Mouse (Mus musculus): ENCODE measurements at regions not wholly inside any gene's neighbourhood (a gene's known extent, or its start where the extent isn't known, plus 50 kb on each side); places are given as distances from the start of the nearest gene placed in this dataset.
"Not testable (repeated sequence)": the region's sequence is repeated elsewhere in the genome, so short reads cannot be mapped to it uniquely, and the experiment has no call there.

DNA sequence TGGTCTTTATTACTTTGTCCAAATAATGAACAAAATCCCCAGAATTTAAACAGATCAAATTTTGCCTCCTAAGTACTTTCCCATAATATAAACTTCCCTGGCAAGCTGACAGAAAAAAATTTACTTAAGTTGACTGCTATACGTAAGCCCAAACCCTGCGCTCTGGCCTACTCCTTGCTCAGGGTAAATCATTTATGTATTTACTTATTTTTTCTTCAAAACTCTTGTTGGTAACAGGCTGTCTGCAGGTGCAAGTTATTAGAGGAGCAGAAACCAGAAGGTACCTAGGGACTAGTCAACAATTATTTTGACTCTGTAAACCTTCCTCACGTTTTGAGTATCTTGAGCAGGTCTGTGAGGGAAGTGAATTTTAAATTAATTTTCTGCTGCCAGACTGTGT is 2615.7 kb downstream of the Poteg start:
- no peak for DNase-seq

DNA sequence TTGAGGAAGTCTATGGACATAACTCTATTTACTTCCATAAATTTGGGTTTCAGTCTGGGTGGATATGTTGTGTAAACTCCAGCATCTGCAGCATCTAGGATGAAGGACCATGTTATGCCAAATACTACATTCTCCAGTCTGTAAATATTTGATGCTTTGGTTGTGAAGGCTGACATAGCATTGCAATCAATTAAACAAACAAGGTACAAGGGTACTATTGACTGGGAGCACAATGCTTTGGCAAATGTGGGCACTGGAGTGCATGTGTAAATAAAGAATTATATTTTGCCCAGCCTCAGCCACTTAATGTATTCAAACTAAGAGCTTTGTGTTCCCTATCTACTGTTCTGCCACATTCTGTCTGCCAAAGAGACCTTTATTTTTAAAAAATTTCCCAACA is 2630.3 kb downstream of the Poteg start:
- DNase-seq = no peak

DNA sequence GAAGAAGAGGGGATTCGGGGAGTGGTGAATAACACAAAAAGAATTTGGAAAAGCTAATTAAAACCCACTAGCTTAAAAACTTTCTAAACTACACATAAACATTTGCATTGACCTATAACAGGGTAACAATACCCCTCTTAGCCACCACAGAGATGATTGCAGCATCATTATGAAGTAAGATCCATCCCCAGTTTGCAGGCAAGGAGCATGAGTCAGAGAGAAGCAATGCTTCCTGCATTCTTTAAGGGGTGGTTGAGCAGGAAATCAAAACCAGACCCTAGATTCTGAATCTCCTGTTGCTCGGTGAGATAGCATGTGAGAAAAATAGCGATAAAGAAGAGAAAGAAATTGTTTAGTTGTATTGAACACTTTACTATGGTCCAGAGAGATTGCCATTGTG is 2680.3 kb downstream of the Poteg start:
- no peak for DNase-seq

DNA sequence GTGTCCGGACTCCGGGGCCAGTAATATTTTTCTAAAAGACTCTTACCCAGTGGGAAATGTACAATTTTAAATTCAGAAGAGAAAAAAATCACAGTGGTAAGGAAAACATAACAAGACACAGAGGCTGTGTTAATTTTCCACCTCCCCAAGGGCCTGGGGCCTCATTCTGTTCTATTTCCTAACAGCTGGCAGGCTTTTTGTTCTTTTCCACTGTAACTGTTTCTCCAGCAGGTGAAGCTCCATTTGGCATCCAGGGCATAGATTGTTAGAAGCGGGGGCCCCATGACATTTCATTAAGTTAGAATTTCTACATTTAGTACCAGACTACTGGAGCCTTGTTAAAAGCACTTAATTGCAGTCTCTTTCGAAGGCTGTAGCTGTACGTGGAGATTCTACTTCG is 2687.5 kb downstream of the Poteg start:
- no peak for DNase-seq

DNA sequence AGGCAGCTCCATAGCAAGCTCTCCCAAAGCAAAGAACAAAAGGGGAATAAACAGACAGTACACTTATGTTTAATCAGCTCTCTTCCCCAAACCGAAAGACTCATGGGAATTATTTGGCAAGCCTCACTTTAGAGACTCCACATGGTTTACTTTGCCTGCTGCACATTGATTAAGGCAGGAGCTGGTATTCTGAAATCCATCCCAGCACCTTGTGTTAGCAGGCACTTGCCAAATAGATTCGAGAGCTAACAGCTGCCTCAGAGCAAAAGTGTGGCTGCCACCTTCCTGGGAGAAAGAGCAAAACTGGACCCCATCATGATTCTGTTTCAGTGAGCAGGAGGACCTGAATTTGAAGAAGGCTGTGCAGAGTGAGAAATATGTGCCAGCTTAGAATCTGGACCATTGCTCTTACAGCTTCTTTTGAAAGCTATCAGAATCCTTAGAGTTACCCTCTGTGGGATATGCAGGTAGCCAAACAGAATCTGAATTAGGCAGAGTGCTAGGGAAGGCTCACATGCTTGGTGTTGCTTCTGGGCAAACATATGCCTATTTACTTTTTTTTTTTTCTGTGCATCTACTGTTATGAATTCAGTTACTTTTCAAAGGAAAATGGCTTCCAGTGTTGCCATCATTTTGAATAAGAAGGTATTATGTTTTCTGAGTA is 2703.8 kb downstream of the Poteg start:
- no peak for DNase-seq

DNA sequence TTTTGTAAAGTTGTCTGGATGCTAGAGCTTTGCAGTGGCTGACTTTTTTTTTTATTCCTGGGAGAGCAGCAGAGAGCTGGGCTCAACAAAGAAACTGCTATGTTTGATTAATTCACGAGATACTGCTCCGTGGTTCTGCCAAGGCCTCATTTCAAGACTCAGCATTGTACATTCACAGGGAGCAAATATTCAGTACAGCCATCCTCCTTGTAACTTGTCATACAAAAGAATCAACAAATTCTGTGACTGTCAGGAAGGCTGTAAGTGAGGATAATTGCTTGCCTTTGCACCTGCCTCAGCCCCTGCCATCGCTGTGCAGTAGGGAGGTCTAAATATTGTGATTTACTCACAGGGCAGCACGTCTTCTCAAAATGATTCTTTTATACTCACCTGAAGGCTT is 2705.5 kb downstream of the Poteg start:
- no peak for DNase-seq

DNA sequence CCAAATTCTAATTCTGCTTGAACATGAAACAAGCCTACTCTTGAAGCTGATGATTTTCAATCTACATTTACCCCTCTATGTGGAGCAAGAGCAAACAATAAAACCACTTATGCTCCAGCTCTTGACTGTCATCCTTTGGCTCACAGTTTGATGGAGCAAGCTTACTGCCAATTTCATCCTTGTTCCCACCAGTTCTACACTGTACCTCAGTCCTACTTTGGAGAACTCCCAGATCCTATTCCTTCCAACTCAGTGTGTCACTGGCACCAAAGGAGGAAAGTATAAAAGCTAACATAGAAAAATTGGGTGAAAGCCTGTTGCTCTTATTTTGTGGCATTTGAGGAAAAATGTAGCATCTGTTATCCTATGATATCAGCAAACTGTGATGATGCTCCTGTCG is 2724.4 kb downstream of the Poteg start:
- no peak for DNase-seq

DNA sequence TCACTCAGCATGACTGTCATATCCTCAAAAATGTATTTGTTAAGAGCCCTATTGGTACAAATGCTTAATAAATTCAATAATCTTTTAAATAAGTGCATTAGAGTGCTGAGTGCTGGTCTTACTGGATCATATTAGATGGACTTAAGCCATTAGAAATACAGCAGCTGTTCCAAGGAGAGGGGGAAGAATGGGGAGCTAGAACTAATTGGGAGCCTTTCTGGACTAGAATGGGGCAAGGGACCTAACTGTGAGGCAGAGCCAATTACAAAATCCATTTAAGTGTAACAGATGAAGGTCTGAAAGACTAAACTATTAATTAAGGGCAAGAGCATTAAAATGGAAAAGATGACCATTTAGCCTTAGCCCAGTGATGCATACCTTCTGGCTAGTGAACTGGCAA is 2755.3 kb downstream of the Poteg start:
- DNase-seq = not testable (repeated sequence)

DNA sequence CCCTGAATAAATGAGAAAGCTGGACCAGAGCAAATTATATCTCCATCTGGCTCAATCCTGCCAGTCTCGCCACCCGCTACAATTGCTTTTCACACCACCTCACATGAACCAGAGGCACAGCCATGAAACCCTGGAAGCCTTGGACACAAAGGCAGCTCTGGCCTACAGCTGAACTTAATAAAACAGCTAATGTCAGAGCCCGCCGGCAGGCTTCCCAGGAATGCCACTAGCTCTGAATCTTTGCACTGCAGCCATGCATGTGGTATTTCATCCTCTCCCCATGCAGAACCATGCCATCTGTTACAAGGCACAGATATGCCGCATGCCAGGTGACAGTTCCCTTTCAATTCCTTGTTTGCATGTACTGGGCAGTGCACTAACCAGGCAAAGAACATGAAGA is 2779.9 kb downstream of the Poteg start:
- no peak for DNase-seq

DNA sequence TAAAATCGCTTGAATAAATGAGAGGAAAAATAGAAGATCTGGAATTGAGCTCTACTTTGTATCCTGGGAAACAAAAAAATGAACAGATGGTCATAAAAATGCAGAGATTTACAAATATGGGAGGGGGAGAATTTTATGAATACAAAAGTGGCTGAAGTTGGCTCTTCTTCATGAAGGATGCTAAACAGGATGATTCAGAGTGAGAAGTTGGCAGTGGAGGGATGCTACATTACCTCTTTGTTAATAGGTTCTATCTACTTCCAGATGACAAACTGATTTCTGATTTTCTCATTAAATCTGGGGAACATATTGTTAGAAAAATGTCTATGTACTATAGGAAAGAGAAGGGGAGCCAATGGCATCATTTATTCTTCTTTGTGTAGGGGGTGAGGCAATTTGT is 2785.8 kb downstream of the Poteg start:
- DNase-seq = no peak

DNA sequence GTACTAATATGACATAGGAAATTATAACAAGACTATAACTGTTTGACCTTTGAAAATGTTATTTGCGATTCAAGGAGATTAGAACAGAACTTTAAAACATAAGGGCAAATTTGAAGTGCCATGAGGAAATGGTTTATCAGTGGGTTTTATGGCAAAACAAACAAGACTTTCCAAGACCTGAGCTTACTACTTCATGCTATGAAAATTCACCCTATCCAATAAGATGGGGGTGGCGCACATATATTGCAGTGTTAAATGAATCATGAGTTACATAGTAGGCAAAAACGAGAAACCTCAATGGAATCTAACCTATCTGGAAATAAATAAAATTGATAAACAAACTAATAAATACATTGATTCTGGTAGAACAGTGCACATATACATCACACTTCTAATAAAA is 2804.3 kb downstream of the Poteg start:
- no peak for DNase-seq

DNA sequence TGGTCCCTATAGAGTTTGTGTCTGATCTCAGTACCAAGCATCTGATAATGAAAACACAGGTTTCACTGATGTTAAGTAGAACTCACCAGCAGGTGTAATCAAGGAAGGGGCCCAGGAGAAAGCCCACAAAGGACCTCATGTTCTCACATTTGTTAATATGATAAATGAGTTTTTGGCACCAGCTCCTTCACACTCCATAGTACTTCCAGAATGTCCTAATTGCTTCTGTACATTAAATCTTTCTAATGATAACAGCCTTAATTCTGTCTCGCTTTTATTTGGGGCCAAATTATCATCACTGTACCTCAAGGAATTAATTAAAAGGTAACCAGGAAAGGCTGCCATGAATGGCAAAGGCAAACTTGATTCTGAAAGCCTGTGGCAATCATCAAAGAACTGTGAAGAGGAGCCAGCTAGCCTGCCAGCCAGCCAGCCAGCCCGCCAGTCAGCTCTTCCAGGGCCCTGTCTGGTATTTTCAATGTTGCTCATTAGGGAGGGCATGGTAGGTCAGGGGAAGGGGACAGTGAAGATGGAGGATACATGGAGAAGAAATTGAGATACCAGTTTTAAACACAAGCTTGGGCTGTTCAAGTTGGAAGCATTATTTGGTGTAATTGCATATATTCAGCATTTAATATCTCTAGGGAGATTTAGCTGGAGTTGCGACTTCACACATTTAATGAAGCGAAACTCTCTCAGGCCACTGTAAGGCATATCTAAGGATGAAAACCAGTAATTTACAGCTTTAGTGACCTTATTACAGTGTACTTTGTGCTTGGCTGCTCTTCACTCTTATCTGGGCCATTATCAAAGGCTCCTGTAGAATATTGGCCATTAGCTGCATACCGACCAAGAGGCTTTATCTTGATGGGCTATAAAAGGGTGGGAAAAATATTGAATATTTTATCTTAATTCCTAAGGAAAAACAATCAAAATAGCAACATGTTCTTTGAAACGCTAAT is 2822.8 kb downstream of the Poteg start:
- DNase-seq = no peak

DNA sequence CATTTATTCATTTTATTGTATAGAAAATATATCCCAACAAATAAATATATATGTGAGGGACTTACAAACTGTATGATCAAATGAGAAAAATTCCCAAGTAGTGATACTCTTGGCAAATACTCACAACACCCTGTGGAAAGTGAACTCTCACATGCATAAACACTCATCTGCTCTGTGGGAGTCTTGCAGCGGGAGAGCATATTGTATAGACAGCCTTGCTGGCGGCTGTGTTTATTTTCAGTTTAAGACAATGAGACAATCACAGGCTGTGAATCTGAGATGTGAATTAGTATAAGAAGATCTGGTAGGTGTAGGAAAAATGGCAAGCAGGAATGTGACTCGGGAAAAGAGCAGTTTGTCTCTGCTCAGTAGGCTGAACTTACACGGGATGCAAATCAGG is 2841.7 kb downstream of the Poteg start:
- DNase-seq = no peak

DNA sequence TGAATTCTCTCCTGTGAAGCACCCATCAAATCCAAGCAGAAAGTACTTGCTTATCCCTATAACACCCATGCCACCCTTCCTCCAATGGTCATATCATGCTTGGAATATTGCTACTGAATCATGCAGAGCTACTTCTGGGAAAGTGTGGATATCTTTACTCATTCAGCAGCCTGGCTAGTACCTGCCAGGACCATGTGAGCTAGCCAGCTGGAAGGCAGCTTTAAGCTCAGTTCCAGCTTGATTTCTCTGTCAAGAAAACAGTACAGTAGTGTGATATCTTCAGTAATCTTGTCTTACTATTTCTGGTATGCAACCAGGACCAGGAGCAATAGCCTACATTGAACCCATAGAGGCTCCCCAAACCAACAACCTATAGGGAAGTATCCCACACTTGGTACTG is 2883.7 kb downstream of the Poteg start:
- no peak for DNase-seq

DNA sequence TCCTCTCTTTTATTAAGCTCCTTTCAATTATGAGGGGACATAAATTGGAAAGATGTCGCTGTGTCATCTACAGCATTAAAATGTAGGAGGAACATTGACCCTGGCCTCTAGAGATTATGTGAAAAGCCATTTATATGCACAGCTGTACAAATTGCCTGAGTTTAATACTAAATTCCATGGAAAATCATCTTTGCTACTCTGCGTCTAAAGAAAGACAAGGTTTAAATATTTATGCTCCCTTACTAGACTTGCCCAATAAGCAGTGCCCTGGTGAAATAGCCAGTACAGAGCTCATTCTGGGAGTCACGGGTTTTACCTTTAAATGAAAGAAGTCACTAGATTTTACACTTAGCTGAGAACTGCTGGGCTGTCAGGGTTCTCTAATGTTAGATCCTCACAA is 2885.9 kb downstream of the Poteg start:
- DNase-seq = no peak

DNA sequence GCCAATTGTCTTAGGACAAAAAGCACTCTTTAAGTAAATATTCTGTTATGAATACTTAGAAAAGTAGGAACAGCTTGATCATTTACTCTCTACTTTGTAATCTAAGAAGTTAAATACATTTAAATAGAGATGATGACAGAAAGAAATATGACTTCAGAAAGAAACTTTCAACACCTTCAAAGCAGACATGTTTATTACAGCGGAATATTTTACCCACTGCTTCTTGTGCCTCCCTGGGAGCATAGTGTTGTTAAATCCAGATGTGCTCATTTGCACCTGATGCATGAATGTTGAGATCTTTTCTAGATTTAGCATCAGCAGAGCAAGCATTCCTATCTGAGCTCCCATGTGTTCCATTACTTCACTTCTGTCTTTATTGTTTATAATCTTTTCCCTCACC is 2912.0 kb downstream of the Poteg start:
- no peak for DNase-seq

DNA sequence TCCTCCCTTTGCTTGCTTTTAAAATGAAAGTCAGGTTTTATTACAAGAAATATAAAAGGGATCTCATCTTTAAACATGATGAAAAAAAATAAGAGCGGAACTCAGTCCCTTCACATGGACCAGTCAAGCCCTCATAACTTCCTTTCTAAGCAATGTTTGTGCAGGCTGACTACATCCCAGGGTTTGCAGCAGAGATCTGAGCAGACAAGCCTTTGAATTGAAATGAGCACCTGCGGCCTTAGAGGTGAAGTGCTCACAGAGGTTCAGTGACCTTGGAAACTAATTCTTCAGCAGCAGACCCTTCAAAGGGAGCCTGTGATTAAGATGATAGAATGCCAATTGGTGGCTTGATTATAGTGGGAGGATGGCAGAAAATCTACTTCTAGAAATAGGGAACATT is 2918.3 kb downstream of the Poteg start:
- DNase-seq = no peak

DNA sequence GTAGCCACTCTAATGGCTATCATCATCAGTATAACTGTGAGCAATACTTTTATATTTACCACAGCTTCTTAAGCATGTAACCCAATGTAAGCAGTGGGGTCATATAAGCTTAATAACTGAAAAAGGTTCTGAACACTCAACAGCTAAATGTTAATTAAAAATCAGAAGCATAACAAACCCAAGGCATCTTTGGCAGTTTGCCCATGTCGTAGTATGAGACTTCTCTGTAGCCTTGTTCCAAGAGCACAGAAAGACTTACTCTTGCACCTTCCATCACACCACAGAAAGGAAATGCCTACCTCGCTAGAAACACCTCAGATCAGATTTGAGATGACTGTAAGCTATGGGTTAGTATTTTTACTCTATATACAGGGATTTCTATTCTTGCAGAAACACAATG is 2944.5 kb downstream of the Poteg start:
- peak; percentile 5 for DNase-seq

DNA sequence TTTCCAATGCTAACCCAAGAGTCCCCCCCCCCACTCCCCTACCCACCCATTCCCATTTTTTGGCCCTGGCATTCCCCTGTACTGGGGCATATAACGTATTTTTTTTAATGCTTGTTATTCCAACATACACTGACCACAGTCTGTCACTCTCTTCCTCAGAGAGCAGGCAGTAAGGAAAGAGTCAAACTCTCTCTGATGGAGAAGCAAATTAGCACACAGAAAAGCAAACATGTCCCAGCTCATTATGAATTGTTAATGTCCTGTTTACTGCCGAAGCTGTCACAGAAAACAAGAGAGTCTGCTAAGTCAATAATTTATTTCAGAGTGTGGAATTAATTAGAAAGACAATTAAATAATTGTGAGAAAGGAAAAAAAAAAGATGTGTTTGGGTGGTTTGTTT is 2989.1 kb upstream of the 5930422O12Rik start:
- no peak for DNase-seq

DNA sequence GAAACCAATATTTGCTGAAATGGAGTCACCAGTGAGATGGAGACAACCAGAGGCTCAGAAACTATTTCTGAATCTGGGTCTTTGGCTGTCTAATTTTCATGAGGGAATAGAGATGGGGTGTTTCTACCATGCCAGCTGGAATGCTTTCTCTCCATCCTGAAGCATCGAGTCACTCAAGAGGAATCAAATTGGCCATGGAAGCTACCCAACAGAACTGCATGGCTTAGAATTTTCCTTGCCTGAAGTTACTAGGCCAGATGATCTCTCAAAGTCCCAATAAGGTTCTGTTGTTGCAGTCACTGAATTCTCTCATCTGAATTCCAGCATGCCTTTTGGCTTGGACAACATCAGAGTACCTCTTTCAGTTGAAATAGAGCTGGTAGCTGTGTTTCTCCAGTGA is 2986.7 kb upstream of the 5930422O12Rik start:
- no peak for DNase-seq

DNA sequence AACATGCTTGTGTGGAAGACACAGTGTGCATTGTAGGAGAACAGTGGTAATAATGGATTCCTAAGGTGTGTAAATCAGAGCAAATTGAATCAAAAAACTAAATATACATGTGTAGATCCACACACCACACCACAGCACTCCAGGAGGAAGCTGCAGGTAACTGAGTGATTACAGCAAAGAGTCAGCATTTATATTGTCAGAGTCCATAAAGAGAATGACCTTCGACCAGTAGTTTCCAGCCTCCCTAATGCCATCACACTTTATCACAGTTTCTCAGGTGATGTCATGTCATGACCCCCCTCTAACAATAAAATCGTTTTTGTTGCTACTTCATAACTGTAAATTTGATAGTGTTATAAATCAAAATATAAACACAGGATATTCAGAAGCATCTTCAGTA is 2984.6 kb upstream of the 5930422O12Rik start:
- DNase-seq = no peak

DNA sequence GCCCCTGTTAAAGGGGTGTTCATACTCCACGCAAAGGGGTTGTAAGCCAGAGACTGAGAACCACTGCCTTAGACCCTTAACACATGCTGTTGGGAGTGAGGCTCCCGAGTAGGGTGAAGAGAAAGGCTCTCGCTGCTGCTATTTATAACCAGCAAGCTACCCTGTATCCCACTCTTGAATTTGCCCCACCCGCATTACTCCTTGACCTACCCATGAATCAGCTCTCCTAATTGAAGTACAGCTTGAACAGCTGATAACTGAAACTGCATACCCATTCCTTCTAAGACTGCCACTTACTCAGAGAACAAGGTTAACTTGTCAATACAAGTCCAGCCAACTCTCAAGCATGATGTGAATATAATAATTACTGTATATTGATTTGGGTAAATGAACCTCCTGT is 2984.2 kb upstream of the 5930422O12Rik start:
- no peak for DNase-seq

DNA sequence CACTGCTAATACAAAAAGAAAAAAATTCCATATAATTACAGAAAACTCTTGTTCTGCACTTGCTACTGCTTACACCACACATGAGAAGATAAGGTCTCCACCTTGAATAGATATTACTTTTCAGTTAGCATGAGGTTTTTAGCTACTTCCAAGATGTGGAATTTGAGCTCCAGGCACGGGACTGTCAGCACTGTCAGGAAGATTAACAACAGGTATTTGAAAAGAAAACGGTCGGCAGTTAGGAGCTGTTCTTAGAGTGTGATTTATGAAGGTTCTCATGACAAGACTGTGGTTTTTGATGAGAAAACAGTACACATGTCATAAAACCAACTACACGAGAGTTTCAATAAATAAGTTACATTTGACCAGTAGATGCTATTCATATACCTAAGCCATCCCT is 2970.4 kb upstream of the 5930422O12Rik start:
- no peak for DNase-seq

DNA sequence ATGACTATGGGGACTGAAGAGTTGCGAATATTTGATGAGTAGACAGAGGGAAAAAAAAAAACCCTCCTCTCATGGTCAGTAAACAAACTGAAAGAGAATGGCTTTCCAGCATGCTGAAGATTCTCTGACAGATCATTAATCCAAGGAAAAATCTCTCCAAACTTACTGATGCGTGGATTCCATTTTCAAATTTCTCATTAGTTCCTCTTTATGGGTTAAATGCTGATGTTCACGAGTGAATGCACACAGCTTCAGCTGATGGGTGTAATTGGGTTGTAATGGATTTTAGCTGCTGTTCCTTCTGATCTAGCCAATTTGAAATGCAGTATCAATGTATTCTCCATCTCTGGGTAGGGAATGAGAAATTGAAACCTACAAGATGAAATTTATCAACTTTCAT is 2945.6 kb upstream of the 5930422O12Rik start:
- DNase-seq = no peak
